Mouse (Mus musculus): Measurements from ENCODE around the gene Tbc1d22a.

DNA sequence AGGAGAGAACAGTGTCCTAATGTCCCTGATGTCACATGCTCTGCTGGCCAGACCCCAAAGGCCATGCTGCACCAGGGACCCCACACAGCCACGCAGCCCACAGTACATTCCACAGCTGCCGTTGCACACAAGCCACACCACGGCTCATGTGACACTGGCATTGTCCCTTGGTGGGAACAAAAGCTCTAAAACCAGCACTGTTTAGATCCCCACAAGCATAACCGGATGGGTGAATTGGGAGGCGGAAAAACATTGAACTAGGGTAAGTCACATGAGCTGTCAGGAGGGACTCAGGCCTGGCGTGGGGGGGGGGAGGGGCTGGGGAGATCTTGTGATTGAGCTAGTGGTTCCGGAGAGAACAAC, 45.8 kb upstream of the Tbc1d22a start:
- TF ChIP-seq MYOD1 (IDR thresholded peaks at IDR 0.05; ENCODE audit: control insufficient read depth in 1 of 3, insufficient read length in 2 of 3, low read depth in 2 of 3) = peak in 2 of 3 experiments; percentile 93 to 97
- peak; percentile 84 for TF ChIP-seq TCF3 (IDR thresholded peaks at IDR 0.05; ENCODE audit: insufficient read length, low read depth)
